Mouse (Mus musculus) layer of hippocampus, postnatal 10 days (tissue): ENCODE results near the gene Spz1. TPM values are rescaled to one million over a fixed set of nuclear protein-coding genes. Genes with fewer than 3 reads are reported as not detected.

Source experiments
- DNase-seq, 2 experiments: peaks; one replicate each; pipeline ENCODE4 v3.0.0; 2021; ENCODE audit warnings: low spot score in 2 of 2
- total RNA-seq, 2 experiments: library from RNA; stranded (reverse); gene quantifications; 2 replicates each; pipeline ENCODE4 v1.2.3; 2021

Gene Spz1
- total RNA-seq, 2 experiments from 2014 or later = not detected

GRCm38 (mm10) chr13:92580220-92581043, 4.5 kb upstream of the Spz1 start:
- DNase-seq = peak; percentile 70 to 75

- no peak for DNase-seq
These were observed 2.2 kb upstream of the Spz1 start for GRCm38 (mm10) chr13:92578210-92578609.

- no peak for DNase-seq
These were observed 716 bp upstream of the Spz1 start for GRCm38 (mm10) chr13:92576688-92577087.

DNA sequence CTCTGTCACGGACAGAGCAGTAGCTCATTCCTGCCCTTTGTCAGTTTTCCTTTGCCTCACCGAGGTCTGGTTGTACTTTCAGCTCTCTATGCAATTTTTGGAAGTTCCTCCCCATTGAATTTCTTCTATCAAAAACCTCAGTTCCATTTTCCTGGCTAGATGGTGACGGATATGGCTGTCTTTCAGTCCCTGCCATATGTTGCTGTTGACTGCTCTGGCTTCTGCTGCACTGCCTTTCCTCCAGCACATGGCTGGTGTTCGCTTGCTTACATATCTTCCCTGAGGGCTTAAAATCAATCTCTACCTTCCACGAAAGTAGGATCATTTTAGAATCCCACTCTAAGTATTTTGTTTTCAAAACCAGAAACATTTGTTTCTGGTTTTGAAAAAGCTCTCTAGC, 16.5 kb downstream of the Spz1 start:
- no peak for DNase-seq

GRCm38 (mm10) chr13:92557229-92557628, 18.7 kb downstream of the Spz1 start:
- no peak for DNase-seq

DNA sequence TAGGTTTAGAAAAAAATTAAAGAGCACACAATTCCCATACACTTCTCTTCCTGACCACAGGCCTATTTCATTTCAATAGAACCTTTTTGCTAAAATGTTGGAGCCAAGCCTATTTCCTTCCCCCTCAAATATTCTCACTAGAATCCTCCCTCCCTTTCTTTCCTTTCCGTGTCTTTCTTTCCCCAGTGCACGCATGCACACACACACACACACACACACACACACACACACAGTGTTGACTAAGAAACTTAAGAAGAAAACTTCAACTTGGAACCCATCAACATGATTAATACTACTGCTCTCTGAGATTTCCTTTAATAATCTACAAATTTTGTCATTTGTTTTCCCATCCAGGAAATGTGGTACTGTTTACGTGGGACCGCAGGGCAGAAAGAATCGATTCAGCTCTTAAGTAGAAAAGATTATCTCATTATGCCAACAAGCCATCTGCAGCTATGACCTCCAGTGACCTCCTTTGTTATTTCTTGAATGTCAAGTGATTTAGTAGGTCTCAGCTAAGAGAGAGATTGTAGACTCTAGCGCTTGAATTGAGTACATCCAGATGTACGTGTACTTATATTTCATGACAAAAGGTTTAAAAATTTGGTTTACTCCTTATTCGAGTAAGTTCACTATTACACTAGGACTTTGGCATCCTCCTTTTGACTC, 19.4 kb downstream of the Spz1 start:
- DNase-seq = no peak

DNA sequence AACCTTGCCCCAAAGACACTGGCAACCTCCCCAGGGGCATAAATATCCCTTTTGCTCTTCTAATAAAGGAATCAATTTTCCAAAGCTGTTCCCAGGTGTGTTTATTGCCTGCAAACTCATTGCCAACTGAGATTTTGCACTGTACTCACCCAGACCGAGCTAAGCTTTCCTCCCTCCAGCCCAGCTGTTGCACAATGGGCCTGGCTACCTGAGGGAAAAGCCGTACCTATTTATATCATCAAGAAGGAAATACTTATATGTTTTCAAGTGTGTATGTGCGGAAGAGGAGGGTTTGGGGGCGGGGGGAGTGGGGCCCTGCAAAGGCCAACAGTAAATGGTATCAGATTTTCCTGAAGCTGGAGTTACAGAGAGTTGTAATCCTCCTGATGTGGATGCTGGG, 28.9 kb downstream of the Spz1 start:
- DNase-seq = no peak

DNA sequence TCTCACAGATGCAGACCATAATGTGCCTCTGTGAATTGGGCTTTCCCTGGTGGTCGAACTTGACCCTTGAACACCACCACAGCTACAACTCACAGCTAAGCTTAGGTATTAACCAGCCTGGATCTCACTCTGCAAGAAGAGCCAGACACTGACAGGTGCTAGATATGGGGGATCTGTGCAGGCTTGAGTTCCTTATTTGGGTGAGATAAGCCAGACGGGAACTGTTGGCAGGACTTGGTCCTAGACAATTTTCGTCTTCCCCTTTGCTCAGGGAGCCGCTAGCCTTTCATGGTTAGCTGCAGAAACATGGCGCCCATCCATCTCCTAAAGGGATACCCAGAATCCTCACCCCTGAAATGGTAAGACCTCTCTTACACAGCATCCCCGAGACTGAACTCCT, 35.0 kb downstream of the Spz1 start:
- no peak for DNase-seq

DNA sequence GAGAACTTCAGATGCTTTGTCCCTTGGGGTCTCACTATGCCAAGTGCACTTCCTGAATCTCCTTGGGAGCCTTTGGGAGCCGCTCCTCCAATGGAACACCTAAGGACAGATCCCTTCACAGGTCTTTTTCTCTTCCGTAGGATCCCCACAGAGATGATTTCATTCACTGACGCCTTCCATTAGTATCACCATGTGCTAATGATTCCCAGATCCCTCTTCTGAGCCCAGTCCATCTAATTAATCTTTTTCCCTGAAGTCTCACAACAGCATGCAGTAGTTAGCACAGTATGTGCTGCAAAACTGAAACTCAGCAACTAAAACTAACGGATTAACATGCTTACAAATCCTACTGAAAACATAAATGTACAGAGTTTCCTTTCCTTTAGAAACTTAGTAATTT, 36.8 kb downstream of the Spz1 start:
- no peak for DNase-seq

GRCm38 (mm10) chr13:92533801-92534200, 42.2 kb downstream of the Spz1 start:
- no peak for DNase-seq

DNA sequence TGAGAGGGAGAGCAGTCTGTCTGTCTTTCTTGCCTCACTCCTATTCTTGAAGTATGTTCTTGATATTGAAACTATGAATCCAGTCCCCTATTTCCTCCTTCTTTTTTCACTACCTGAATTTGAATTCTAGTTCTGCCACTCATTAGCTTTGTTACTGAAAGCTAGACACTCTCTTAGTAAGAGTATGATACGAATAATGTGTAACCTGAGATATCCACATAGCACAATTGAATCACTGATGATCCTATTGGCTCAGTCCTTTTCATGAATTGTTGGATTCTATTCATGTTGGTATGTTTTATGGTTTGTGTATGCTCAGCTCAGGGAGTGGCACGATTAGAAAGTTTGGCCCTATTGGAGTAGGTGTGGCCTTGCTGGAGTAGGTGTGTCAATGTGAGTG, 43.8 kb downstream of the Spz1 start:
- no peak for DNase-seq

GRCm38 (mm10) chr13:92531237-92531636, 44.7 kb downstream of the Spz1 start:
- no peak for DNase-seq

DNA sequence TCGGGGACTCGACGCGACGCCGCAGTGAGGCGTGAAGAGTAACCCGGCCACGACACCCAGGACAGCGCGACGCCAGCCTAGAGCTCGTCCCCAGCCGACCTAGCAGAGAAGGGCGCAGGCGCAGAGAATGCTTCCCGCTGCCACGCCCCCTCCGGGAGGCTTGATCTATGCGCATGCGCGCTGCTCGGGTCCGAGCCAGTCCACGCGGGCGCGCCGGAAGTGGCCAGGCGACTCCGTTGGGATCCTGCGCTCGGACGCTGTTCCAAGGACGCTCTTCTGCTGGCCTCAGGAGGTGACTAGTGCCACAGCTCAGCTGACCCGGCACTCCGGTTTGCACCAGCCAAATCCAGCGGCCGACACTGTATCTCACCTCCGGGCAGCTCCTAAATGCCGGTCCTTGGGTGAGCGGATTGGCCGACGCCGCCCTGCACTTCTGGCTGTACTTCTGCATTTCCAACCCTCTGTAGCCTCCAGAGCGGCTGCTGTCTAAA, 45.2 kb downstream of the Spz1 start, which contains the start of gene Zfyve16:
Gene Zfyve16 (minus strand): TSS at position 148 of the 491 bp plus-strand sequence.
- peak; percentile 98 to 99 for DNase-seq

DNA sequence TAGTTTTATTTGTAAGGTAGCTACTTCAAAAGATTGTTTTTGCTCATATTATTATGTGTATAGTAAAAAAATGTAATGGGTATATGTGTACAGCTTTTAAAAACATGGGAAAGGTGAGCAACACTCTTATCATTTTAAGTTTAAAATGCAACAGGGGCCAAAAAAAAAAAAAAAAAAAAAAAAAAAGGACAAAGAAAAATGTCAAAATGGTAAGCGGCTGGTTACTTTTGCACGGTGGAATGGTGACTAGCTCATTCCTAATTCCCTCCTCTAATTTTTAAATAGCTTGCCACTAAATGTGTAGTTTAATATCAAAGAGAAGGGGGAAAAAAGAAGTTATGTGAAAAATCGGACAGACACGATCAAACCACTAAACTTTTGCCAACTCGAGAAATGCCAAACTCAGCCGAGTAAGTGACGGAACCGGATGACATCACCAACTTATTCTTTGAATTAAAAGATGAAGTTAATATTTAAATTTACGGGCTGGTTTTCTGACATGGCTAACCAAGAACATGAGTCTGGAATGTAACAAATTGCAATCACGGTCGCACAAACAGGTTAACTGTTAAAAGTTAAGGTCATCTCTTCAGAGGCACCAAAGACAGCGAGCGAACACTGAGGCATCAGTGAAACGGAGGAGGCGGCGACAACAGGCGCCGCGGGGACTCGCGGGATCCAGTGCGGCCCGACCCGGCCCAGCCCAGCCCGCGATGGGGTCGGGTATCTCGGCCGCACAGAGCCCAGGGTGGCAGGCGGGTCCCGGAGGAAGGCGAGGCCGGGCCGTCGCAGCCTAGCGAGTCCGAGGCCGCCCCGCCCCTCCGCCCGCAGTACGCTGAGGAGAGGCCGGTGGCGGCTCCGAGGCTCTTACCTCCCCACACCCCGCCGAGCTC, 45.9 kb downstream of the Spz1 start:
- no peak for DNase-seq

Other genes starting within 250 kb of the Spz1 start
- 1 to 10 TPM; 2.0 to 2.1 TPM for gene Dhfr, start 221.4 kb downstream of the Spz1 start, total RNA-seq
- 10 to 100 TPM; 29.4 to 30.9 TPM for gene Msh3, start 221.2 kb downstream of the Spz1 start, total RNA-seq
- gene Ankrd34b, start 150.3 kb downstream of the Spz1 start, total RNA-seq = 10 to 100 TPM; 11.2 to 13.3 TPM
- gene Fam151b, start 92.2 kb downstream of the Spz1 start, total RNA-seq = 10 to 100 TPM in 1 of 2 experiments, 1 to 10 TPM in 1; 8.6 to 10.1 TPM
- 10 to 100 TPM; 24.9 to 29.5 TPM for gene Zfyve16, start 45.3 kb downstream of the Spz1 start, total RNA-seq
- 10 to 100 TPM; 62.1 to 63.3 TPM for gene Serinc5, start 34.9 kb upstream of the Spz1 start, total RNA-seq
- gene Thbs4, start 218.6 kb upstream of the Spz1 start, total RNA-seq = 1 to 10 TPM; 3.5 to 4.9 TPM